Mouse (Mus musculus): ENCODE measurements around the gene 4931428F04Rik. TPM values are rescaled to one million over a fixed set of nuclear protein-coding genes. Genes with fewer than 3 reads are reported as not detected.

The 4931428F04Rik gene
- total RNA-seq (2021): 10 to 100 TPM; 68.2 to 82.2 TPM

DNA sequence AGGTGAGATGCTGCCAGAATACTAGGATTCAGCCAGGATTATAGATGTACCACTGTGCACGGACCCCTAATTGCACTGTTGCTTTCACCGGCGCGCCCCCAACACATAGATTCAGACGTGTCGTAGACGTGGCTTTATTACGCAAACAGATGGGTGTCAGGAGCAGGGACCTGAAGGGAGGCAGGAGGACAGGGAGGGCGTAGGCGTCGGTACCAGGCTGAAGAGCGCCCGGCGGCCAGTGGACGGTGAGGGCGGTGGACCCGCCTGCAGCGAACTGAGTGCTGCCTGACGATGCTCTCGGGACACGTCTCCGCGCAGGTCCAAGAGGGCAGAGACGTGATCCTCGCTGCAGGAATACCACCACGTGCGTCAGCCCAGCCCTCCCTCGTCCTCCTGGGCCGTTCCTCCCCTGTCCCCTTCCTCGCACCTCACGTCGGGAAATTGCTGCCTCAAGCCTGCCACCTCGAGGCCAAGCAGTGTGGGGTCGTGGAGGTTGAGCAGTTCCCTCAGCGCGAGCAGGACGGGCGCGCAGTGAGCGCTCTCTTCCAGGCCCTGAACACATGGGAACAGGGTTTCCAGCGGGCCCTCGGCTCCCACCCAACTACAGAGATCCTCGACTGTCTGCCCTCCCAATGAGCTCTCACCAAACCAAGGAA, at the start of gene 4931428F04Rik:
4931428F04Rik (minus strand) TSS at position 60 of the 656 bp plus-strand sequence.
- intact Hi-C loops (cut with DNase I): loop anchor here (10.0 kb wide), 1 partner anchor 635 kb away; no protein-coding TSS in a partner anchor
- peak in 1 of 2 experiments; percentile 73 for DNase-seq (ENCODE audit: extremely low spot score in 1 of 2, low spot score in 2 of 2)

DNA sequence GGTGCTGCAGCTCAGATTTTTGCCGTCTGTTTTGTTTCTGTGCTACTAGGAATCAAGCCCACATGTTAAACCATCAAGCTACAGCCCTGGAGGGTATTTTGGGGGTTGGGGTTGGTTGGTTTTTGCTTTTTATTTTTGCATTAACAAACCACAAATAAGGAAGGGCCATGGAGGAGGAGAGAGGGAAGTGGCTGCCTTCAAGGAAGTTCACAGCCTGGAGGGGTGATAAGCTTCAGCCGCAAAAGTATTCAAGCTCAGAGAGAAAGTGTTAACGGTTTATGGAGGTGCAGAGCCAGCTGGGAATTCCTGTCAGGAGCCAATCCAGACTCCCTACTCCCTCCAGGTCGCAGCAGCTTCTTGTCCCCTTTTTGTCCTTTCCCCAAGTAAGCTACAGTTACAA, 49.3 kb upstream of the 4931428F04Rik start:
- intact Hi-C loops (cut with DNase I): no loop called here
- DNase-seq (ENCODE audit: extremely low spot score in 1 of 2, low spot score in 2 of 2): no peak

DNA sequence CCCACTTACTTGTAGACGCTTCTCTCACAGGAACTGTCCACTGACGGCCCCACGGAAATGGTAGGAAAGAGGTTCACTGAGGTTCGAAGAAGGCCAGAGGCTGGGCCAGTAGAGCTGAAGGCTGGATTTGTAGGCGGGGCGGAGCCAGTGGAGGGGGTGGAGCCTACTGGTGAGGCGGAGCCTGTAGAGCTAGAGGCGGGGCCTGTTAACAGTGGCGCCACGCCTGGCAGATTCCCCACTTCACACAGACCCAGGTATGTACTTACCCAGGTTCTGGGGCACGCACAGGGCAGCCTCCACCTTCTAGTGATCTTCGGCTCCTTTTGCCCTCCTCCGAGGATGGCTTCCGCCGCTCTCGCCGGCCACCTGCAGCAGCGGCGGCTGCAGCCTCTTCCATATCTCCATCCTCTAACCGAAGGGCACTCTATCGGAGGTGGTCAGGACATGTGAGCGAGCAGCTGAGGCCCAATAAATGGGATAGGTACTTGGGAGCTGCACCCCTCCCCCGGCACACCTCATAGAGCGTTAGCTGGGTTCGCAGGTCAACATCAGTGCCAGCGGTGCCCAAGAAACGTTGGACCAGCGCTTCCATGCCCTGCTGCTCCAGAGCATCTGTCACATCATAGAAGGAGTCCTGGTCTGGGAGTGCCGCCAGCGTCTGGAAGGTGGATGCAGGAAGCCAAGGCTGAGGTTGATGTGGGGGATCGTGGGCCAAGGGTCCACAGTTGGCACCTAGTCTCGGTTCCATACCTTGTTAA, 46.9 kb upstream of the 4931428F04Rik start:
- intact Hi-C loops (cut with DNase I): no loop called here
- no peak for DNase-seq (ENCODE audit: extremely low spot score in 1 of 2, low spot score in 2 of 2)

DNA sequence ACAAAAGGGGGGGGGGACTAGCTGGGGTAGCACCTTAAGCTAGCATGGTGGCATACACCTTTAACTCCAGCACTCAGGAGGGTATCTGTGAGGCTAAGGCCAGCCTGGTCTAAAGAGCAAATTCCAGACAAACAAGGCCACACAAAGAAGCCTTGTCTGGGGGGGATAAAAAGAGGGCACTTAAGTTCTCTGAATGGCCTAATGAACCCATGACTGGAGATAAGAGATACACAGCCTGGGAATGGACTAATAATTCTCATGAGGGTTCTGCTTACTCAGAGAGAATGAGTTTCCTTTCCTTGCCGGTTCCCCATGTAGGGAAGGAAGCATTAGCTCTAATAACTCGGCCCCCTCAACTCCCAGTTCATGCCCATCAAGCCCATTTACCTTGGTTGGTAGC, 42.9 kb upstream of the 4931428F04Rik start:
- DNase-seq (ENCODE audit: extremely low spot score in 1 of 2, low spot score in 2 of 2): no peak
- intact Hi-C loops (cut with DNase I): no loop called here

DNA sequence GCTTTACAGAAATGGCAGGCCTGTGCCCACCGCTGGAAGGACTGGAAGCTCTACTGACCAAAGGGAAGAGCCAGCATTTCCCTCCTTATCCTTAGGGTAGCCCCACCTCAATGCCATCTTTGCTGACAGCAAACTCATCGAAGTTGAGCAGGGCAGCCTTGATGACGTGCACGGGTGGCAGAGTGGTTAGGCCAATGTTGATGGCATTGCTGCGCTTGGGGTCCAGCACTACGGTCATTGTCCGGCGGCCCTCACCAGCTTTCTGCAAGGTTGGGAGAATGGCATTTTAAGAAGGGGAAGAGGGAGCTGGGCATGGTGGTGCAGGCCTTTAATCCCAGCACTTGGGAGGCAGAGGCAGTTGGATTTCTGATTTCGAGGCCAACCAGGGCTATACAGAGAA, 42.3 kb upstream of the 4931428F04Rik start:
- DNase-seq (ENCODE audit: extremely low spot score in 1 of 2, low spot score in 2 of 2): no peak
- intact Hi-C loops (cut with DNase I): no loop called here

DNA sequence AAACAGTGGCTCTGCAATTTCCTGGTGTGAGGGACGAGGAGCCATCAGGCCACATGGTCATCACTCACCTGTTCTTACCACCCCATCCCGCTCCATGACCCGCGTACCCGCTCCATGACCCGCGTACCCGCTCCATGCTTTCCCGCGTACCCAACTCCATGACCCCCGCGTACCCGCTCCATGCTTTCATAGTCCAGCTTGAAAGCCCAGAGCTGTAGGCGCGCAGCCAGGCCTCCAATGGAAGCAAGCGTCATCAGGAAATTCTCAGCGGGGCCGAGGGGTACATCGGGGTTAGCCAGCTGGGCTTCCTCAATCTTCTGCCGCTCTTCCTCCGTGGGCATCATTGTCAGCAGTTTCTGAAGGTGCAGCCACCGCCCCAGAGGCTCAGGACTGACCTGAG, 41.8 kb upstream of the 4931428F04Rik start:
- no peak for DNase-seq (ENCODE audit: extremely low spot score in 1 of 2, low spot score in 2 of 2)
- intact Hi-C loops (cut with DNase I): no loop called here

DNA sequence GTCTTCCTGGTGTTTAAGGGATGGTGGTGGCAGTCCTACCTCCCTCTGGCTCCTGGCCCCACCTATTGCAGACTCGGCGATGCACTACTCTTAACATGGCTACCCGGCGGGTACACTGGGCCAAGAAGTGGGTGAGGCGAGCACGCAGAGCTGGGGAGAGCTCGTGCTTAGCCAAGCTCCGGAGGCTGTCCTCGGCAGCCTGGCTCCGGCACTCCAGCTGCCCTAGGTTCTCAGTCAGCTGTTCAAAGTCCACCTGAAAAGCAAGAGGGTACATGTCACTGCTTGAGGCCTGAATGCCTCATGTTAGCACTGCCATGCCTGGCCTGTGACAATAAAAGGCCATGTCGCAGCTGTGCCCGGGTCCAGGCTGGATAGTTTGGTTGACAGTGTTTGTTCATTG, 40.7 kb upstream of the 4931428F04Rik start:
- intact Hi-C loops (cut with DNase I): no loop called here
- no peak for DNase-seq (ENCODE audit: extremely low spot score in 1 of 2, low spot score in 2 of 2)

DNA sequence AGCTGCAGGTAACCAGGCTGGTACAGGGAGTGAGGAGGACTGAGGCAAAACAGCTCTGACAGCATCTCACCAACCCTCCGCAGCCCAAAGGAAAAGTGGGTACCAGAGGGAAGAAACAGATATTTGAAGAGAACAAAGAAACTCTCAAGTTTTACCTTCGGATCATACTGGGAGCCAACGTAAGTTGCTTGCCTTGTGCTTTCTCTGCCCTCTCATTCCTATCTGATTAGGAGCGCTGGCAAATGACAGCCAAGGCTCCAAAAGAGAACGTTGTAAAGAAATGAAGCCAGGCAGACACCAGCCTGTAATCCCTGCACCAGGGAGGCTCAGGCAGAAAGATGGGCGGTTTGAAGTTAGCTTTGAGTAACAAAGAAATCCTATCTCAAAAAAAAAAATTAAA, 37.3 kb upstream of the 4931428F04Rik start:
- intact Hi-C loops (cut with DNase I): no loop called here
- DNase-seq (ENCODE audit: extremely low spot score in 1 of 2, low spot score in 2 of 2): no peak

DNA sequence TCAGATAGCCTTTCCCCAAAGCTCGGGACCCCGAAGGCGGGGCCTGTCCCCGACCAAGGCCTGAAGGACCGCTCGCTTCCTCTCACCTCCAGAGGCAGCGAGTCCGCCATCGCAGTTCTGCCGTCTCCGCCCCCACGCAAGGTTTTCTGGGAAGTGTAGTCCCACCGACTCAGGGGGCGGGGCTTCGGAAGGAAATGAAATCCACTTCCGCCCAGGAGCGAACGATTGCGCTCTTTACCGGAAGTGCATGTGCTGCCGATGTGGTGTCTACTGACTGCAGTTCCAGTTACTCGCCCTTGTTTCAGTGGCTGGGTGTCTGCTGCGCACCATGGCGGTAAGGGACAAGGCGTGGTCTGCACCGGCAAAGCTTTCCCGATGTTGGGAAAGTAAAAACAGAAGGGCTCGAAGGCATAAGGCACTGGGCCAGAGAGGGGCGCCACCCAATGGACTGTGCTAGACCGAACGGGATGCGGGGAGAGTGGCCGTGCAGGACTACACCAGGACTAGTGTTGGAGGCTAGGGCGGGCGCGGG, 36.5 kb upstream of the 4931428F04Rik start, which contains the start of the genes Lrrc29 and Tmem208:
Lrrc29 (minus strand) TSS at position 138 of the 532 bp plus-strand sequence.
Tmem208 (plus strand) TSS at position 214 of the 532 bp plus-strand sequence.
- DNase-seq (ENCODE audit: extremely low spot score in 1 of 2, low spot score in 2 of 2): peak; percentile 96 to 99
- intact Hi-C loops (cut with DNase I): no loop called here

DNA sequence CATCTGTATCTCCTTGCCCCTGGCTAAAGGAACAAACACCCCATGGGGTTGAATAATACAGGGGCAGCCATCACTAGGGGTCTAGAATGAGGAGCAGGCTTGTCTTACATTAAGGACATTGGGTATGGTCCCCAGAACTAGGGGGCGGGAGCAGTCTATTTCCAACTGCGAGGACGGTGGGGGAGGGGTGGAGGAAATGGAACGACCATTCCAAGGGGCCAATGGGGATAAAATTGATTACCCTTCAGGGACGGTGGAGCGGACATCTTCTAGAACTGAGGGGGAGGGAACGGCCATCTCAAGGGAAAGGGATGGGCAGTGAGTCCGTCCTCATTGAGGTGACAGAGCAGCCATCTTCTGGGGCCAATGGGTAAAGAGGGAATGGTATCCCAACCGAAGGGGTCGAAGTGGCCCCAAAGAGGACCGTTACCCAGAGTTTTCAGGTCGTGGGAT, 36.0 kb upstream of the 4931428F04Rik start:
- peak in 1 of 2 experiments; percentile 62 for DNase-seq (ENCODE audit: extremely low spot score in 1 of 2, low spot score in 2 of 2)
- intact Hi-C loops (cut with DNase I): no loop called here

DNA sequence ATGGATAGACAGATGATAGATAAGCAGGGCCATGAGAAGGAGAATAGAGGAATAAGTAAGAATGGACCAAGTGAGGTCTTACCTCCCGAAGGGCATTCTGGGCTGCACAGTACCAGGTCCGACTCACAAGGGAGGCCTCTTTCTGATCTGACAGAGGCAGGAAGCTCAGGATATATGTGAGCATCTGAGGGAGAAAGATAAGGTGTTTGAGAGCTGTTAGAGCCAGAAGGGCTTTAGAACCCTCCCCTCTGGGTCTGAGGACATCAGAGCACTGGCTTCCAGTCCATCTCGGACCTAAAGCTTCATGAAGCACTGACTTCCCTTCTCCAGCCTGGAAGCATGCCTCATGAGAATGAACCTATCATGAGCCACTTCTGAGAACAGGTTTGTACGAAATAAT, 33.5 kb upstream of the 4931428F04Rik start:
- intact Hi-C loops (cut with DNase I): no loop called here
- DNase-seq (ENCODE audit: extremely low spot score in 1 of 2, low spot score in 2 of 2): no peak

DNA sequence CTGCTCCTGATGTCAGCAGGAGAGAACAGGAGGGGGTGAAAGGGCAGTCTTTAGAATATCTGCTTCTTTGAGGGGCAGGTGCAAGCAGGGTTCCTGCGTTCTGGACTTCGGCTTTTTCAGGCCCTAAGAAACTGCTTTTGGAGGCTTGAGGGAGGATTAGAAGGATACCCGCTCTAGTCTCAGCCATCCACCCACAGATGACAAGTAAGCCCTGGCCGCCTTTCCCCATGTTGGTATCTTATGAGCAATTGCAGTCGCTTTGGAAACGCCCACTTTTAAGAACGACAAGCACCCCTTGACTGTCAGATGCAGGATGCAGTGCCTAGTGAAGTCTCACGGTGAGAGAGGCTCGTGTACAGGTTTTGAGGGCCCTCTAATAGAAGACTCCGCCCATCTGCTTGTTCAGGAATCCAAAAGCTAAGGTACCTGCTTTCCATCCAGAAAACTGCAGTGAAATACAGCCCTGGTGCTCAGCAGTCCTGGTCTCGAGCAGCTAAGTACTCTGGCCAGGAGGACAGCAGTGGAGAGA, 29.1 kb upstream of the 4931428F04Rik start:
- no peak for DNase-seq (ENCODE audit: extremely low spot score in 1 of 2, low spot score in 2 of 2)
- intact Hi-C loops (cut with DNase I): no loop called here

DNA sequence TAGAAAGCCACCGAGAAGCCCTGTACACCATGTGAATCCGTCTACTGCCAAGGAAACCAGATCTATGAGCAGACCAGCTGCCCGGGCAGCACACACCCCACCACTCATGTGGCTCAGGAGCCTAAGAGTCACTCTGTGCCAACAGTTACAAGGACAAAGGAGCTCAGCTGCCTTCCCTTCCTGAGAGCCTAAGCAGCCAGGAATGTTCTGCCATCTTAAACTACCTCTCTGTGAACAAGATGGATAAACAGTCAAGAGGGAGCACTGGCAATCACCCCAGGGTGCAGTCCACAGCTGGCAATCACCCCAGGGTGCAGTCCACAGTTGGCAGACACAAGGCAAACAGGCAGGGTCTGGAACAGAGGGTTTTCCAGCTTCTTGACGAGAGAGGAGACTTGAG, 28.3 kb upstream of the 4931428F04Rik start:
- intact Hi-C loops (cut with DNase I): no loop called here
- no peak for DNase-seq (ENCODE audit: extremely low spot score in 1 of 2, low spot score in 2 of 2)

DNA sequence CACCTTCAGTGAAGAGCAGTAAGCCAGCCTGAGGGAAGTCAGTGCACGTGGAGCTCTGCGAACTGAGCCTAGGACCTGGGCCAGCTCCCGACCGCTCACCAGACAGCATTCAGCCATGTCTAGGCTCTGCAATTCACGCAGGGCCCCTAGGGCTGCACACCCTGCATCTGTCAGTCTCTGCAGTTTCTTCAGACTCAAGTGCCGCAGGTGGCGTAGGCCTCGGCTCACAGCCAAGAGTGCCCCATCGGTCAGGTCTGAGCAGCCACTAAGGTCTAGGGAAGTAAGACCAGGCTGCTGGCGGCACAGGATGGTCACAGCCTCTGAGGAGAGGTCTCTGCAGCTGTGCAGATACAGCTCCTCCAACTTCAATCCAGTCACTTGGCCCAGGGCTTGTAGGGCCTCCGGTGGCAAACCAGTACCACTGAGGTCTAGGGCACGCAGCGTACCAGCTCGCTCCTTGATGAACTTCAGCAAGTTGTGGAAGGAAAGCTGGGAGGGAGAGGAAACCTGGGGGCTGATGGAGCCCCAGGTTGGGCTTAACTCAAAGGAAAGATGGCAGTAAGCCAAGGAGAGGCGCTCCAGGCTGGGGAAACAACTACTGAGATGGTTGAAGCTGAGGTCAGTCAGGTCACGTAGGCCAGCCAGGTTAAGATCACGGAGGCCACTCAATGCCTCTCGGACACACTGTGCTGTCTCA, 25.6 kb upstream of the 4931428F04Rik start:
- no peak for DNase-seq (ENCODE audit: extremely low spot score in 1 of 2, low spot score in 2 of 2)
- intact Hi-C loops (cut with DNase I): no loop called here

DNA sequence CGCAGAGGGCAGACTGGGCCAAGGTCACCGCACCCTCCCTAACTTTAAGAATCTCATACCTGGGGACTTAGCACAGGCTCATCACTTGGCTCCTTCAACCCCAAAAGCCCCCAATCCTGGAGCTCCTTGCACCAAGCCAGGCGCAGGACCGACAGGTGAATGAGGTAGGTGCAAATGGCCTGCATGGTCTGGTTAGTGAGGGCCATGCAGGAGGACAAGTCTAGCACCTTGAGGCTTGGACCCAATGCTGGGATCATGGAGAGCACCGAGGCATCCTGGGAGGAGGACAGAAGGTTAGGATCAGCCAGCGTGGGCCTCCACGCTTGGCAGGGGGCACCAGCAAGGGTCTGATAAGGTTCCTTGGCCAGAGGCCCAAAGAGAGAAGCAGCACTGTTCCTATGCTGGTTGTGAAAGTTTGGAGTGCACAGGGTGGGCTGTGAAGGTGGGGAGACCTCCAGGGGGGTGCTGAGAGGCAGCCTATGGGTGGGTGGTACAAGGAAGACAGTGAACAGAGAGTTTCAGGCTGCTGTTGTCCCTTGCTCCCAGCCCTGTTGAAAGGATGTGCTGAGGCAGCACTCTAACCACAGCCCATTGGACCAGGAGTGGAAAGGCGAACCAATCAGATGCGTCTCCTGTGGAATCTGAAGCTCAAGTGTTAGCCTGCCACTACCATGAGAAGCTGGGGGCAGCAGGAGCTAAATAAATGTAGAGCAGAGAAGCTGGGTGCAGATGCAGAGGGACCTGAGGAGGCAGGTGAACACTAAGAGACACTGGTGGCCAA, 24.1 kb upstream of the 4931428F04Rik start:
- DNase-seq (ENCODE audit: extremely low spot score in 1 of 2, low spot score in 2 of 2): no peak
- intact Hi-C loops (cut with DNase I): no loop called here

DNA sequence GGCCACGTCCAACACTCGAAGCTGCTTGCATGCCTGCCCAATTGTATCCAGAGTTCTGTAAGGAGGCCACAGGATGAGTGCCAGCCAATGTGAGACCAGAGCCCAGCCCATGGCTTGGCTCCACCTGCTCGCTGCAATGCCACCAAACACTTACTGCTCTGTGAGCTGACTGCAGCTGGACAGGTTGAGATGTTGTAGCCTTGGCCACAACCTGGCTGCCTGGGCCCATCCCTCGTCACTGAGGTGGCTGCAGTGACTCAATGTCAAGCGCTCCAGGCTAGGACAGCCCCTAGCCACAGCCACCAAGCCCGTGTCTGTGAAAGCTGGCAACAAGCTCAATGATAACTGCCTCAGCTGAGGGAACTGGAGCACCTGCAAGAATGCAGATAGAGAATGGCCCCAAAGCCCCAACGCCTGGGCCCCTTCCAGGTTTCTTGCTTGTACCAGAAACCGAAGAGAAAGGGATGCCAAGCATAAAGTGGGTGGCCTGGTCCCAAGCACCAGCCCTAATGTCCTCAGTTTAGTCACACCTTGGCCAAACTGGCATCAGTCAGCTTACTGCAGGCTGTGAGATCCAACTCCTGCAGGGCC, 23.3 kb upstream of the 4931428F04Rik start:
- intact Hi-C loops (cut with DNase I): no loop called here
- DNase-seq (ENCODE audit: extremely low spot score in 1 of 2, low spot score in 2 of 2): no peak

DNA sequence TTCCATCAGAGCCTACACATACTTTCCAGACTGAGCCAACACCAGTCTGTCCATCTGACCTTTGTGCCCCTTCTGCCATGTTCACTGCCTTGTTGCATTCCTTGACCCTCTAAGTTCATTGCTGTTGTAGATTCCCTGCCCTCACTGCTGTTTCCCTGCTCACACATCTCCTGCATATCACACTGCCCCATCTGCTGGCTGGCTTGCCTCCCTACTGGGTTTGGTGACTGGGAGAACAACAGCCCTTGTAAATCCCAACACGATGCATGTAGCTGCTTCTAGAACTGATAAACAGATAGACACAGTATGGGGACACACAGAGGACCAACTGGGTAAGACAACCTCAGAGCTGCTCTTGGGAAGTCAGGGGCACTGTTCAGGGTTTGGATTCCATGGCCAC, 22.1 kb upstream of the 4931428F04Rik start:
- DNase-seq (ENCODE audit: extremely low spot score in 1 of 2, low spot score in 2 of 2): no peak
- intact Hi-C loops (cut with DNase I): no loop called here

DNA sequence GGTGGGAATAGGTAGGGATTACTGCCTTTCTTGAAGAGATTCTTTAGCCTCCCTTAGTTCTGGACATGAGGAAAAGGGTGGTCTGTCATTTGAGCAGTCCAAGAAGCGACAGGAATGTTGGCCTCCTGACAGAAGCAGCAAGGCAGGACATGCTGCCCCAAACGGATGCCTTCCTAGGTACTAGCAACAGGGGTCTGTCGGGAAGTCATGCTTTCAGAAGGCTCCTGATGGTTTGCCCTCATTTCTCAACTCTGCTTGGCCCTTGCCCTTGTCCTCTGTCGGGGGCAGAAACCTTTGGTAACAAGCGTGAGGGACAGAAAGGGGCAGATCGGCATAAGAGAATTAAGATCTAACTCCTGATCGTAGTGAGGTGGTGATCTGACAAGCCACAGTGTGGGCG, 20.5 kb upstream of the 4931428F04Rik start:
- intact Hi-C loops (cut with DNase I): no loop called here
- DNase-seq (ENCODE audit: extremely low spot score in 1 of 2, low spot score in 2 of 2): no peak

Data from left cerebral cortex, postnatal 10 days (tissue).